Mouse (Mus musculus) embryonic facial prominence, embryonic 12.5 days (tissue): ENCODE measurements around the gene Foxf1. TPM values are rescaled to one million over a fixed set of nuclear protein-coding genes. Genes with fewer than 3 reads are reported as not detected.

Experiments used
- ATAC-seq: fragments of 200-750 bp; cut with Nextera tagmentation; 2 replicates; pipeline ENCODE4 v1.8.0; 2017; ENCODE audit not compliant: insufficient number of reproducible peaks, insufficient read depth, low FRiP score, low TSS enrichment
- H3K27ac ChIP-seq: fragments of 300-500 bp; sonication (generic); 2 replicates; pipeline ENCODE4 v1.5.1; 2016; ENCODE audit warnings: mild to moderate bottlenecking
- H3K27me3 ChIP-seq: fragments of 300-500 bp; sonication (generic); 2 replicates; pipeline ENCODE4 v1.6.1; 2016; ENCODE audit warnings: mild to moderate bottlenecking, moderate library complexity
- H3K36me3 ChIP-seq: fragments of 300-500 bp; sonication (generic); 2 replicates; pipeline ENCODE4 v1.6.1; 2016; ENCODE audit warnings: mild to moderate bottlenecking
- H3K4me1 ChIP-seq: fragments of 300-500 bp; sonication (generic); 2 replicates; pipeline ENCODE4 v1.6.1; 2016
- H3K4me2 ChIP-seq: fragments of 300-500 bp; sonication (generic); replicated peaks from 2 replicates; pipeline ENCODE4 v1.6.1; 2016; ENCODE audit warnings: mild to moderate bottlenecking, moderate library complexity
- H3K4me3 ChIP-seq: fragments of 300-500 bp; sonication (generic); 2 replicates; pipeline ENCODE4 v1.5.1; 2016; ENCODE audit warnings: mild to moderate bottlenecking
- H3K9ac ChIP-seq: fragments of 300-500 bp; sonication (generic); 2 replicates; pipeline ENCODE4 v1.6.1; 2016; ENCODE audit warnings: mild to moderate bottlenecking, moderate library complexity
- H3K9me3 ChIP-seq: fragments of 300-500 bp; sonication (generic); 2 replicates; pipeline ENCODE4 v1.6.1; 2016; ENCODE audit warnings: mild to moderate bottlenecking, moderate library complexity
- WGBS: fragments of 180-500 bp; shearing (Covaris S2); methylation state at CpG from one replicate; pipeline ENCODE4 v1.1.7; 2016; 5-methylcytosine and 5-hydroxymethylcytosine counted together
- polyA plus RNA-seq: library from polyadenylated mRNA; unstranded; fragments of >200 nt; fragmentation: Nextera tagmentation; extraction: Ambion mirVana; gene quantifications from 2 replicates; pipeline ENCODE4 v1.2.1, GENCODE M21; 2016

Foxf1 gene
- polyA plus RNA-seq, 1 experiment from 2014 or later = 35.0 TPM

DNA sequence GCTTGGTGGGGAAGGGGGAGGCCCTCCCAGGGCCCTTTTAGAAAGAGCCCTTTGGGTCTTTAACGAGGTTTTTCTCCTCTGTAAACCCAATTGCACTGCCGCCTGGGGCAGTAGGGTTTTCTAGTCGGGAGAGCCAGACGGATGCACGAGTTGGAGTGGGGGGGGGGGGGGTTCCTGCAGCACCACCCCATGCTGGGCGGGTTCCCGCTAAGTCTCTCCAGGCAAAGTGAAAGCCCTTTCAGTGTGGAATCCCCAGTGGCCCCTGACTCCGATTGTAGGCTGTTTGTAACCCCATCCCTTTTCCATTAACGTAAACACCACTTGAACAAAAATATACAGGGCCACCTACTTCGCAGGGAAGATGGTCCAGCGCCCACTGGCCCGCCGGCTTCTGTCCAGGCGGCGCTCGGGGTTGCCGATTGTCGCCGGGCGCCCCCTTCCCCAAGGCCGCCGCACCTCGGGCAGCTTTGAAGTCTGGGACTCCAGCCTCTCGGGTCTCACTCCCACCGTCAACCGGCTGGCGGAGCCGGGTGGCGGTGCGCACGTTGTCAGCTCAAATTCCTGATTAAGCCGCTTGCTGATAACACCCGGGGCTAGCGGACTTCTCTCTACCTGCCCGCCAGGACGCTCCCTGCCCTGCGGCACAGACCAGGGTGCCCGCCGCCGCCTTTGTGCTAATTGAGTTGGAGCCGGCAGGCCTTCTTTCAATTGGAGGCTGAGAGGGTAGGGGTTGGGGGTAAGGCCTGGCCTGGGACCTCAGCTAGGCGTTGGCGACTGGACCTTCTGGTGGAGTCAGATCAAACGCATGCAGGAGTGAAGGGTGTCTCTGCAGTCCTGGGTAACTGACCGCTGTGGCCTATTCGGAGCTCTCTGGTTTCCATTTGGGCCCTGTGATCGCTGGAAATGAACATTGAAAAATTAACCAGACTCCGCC is 10.7 kb upstream of the Foxf1 start:
- peak overlapping the region; percentile 28; the same call in 1 of the 2 replicates for H3K9ac ChIP-seq
- ATAC-seq = no peak
- H3K4me3 ChIP-seq = peak overlapping the region; percentile 13; the same call in 1 of the 2 replicates
- H3K9me3 ChIP-seq = no peaks in the 10 kb centered on the region
- H3K4me1 ChIP-seq = peaks cover 30% of the 10 kb centered on the region
- peaks cover 94% of the 10 kb centered on the region for H3K27me3 ChIP-seq
- H3K36me3 ChIP-seq = no peaks in the 10 kb centered on the region
- peak overlapping the region; percentile 37 for H3K4me2 ChIP-seq
- 1% methylated on average over 48 of the region's 48 CpGs for WGBS
- peak overlapping the region; percentile 66 for H3K27ac ChIP-seq

DNA sequence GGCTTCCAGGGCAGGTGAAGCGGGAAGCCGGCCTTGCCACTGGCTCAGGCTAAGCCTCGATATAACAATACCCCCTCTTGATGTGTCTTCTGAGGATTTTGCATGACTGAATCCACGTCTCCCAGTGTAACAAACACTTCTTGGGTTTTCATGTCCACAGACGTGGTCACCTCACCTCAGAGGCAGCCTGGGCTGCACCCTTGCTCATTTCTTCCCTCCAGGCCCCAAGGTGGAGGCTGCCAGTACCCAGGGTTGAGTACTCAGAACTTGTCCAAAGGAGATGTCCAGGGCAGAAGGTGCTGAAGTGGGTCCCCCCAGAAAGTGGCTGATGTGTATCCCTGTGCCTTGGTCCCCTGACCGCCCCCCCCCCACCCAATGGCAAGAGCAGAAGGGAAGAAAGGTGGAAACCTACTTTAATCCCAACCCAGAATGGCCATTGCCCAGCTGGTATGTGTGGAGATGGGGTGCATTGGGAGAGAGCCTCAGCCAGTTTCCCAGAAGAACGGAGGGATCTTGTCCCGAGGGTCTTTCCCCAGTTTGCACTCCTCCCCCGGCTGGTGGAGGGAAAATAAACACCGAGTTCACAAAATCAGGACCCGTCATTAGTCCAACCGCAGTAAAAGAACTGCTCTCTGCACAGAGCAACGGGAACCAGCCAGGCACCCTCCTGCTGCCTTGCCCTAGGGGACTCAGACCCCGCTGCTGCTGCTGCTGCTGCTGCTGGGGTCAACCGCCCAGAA is 9.9 kb upstream of the Foxf1 start:
- Histone ChIP-seq H3K36me3 (no peaks in the 10 kb centered on the region), H3K4me1 (peaks cover 30% of the 10 kb centered on the region), H3K27me3 (peaks cover 94% of the 10 kb centered on the region), H3K4me2 (peak overlapping the region; percentile 37), H3K4me3 (0 out of 2 replicates have a peak overlapping the region, but pooled peaks have one; percentile 4), H3K9ac (no peak overlapping the region; the same call in 1 of the 2 replicates), H3K27ac (peak overlapping the region; percentile 9; the same call in 1 of the 2 replicates), H3K9me3 (no peaks in the 10 kb centered on the region)
- no peak for ATAC-seq
- 3% methylated on average over 15 of the region's 15 CpGs for WGBS

DNA sequence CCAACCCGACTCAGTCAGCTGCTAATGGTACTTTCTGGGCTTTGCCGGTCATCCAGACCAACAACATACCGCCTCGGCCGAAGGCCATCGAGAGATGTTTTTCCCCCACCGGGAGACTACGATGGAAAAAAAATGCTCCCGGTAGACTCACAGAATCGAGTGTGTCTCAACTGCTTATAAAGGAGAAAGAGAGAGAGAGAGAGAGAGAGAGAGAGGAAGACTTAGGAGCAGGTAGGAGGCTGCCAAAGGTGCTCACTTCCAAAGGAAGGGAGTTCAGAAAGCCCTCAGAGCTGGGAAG is 9.4 kb upstream of the Foxf1 start:
- peaks cover 94% of the 10 kb centered on the region for H3K27me3 ChIP-seq
- H3K4me2 ChIP-seq = peak overlapping the region; percentile 26
- no peaks in the 10 kb centered on the region for H3K9me3 ChIP-seq
- 0 out of 2 replicates have a peak overlapping the region, but pooled peaks have one; percentile 4 for H3K4me3 ChIP-seq
- peaks cover 30% of the 10 kb centered on the region for H3K4me1 ChIP-seq
- ATAC-seq = no peak
- H3K9ac ChIP-seq = no peak overlapping the region
- peak overlapping the region; percentile 9; the same call in 1 of the 2 replicates for H3K27ac ChIP-seq
- H3K36me3 ChIP-seq = no peaks in the 10 kb centered on the region
- WGBS = under 1% methylated on average over 10 of the region's 10 CpGs

DNA sequence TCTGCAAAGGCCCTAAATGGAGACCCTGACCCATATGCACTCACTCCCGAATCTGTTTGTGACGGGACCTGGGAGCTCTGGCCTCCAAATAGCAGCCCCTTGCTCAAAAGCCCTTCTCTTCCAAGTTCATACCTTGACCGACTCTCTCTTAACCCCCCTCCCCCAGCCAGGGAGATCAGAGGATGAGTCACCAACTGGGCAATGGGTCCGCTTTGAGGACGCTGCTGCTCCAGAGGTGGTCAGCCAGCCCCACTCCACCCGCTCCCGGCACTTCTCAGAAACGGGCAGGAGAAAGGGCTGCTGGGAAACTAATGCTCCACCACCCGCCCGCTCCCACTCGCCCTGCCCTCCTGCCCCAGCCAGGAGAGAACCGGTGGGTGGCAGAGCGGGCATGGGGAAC is 8.2 kb upstream of the Foxf1 start:
- no peaks in the 10 kb centered on the region for H3K36me3 ChIP-seq
- H3K4me3 ChIP-seq = no peak overlapping the region
- H3K9me3 ChIP-seq = no peaks in the 10 kb centered on the region
- H3K9ac ChIP-seq = no peak overlapping the region
- ATAC-seq = no peak
- H3K4me2 ChIP-seq = no peak overlapping the region
- H3K27ac ChIP-seq = no peak overlapping the region
- H3K27me3 ChIP-seq = peaks cover 94% of the 10 kb centered on the region
- H3K4me1 ChIP-seq = peaks cover 31% of the 10 kb centered on the region
- WGBS = 8% methylated on average over 13 of the region's 13 CpGs

DNA sequence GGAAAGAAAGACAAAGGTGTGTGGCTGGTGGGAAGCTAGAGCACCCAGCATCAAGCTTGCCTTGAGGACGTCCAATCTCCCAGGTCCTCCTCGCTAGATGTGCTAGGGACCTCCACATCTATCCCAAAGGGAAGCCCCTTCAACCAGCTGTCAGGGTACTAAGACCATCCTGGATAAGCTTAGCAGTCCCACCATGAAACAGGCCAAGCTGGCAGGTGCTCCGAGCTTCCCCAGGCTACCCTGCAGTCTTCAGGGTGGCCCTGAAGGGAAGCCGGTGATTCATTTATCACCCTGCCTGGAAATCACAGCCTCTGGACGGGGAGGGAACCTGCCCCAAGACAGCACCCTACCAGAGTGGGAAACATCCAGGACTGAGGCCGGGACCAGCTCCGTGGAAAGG is 7.6 kb upstream of the Foxf1 start:
- Histone ChIP-seq H3K27me3 (peaks cover 94% of the 10 kb centered on the region), H3K9ac (no peak overlapping the region), H3K27ac (no peak overlapping the region), H3K4me1 (peaks cover 29% of the 10 kb centered on the region), H3K9me3 (no peaks in the 10 kb centered on the region), H3K36me3 (no peaks in the 10 kb centered on the region), H3K4me2 (no peak overlapping the region), H3K4me3 (no peak overlapping the region)
- 11% methylated on average over 7 of the region's 7 CpGs for WGBS
- no peak for ATAC-seq

DNA sequence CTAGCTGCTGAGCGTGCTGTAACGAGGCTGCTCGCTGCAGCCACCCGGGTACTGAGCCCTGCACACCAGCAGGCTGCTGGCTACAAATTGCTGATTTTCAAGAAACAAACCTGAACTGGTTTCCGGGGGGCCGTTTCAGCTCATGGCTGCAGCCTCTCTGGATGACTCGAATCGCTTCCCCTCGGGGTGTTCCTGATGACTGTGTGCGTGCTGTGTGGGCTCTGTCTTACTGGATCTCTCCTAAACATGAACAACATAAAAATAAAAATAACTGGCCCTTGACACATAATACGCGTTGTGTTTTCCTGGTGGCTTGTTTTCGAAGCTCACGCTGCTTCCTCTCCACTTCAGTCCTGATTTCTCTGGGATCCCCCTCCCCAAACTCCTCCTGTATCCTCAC is 5.5 kb upstream of the Foxf1 start:
- WGBS = 3% methylated on average over 14 of the region's 14 CpGs

DNA sequence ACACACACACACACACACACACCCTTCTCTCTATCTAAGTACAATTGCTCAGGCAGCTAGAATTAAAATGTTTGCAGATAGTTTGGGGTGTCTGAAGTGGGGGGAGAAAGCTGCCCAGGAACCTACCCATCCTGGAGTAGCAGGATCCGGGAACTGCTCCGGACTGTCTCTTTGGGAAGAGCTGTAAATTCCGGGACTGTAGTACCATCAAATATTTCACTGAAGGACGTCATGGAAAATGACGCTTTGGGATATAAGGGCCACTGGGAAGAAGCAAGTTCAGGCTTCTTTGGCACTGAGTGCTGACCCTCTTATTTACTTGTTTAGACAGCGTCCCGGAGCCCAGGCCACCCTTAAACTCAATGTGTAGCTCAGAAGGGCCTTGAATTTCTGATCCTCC is 5.0 kb upstream of the Foxf1 start:
- Histone ChIP-seq H3K4me1 (peaks cover 30% of the 10 kb centered on the region), H3K27ac (no peak overlapping the region), H3K9ac (no peak overlapping the region), H3K27me3 (peaks cover 93% of the 10 kb centered on the region), H3K4me3 (no peak overlapping the region), H3K36me3 (no peaks in the 10 kb centered on the region), H3K4me2 (no peak overlapping the region), H3K9me3 (no peaks in the 10 kb centered on the region)
- WGBS = 5% methylated on average over 7 of the region's 7 CpGs
- no peak for ATAC-seq

More for the DNA sequence above, 5.5 kb upstream of the Foxf1 start:
- H3K4me2 ChIP-seq = 0 out of 2 replicates have a peak overlapping the region, but pooled peaks have one; percentile 4
- peaks cover 93% of the 10 kb centered on the region for H3K27me3 ChIP-seq
- ATAC-seq = no peak
- H3K4me3 ChIP-seq = no peak overlapping the region
- no peaks in the 10 kb centered on the region for H3K9me3 ChIP-seq
- H3K4me1 ChIP-seq = peaks cover 32% of the 10 kb centered on the region
- H3K9ac ChIP-seq = no peak overlapping the region
- no peak overlapping the region for H3K27ac ChIP-seq
- no peaks in the 10 kb centered on the region for H3K36me3 ChIP-seq

DNA sequence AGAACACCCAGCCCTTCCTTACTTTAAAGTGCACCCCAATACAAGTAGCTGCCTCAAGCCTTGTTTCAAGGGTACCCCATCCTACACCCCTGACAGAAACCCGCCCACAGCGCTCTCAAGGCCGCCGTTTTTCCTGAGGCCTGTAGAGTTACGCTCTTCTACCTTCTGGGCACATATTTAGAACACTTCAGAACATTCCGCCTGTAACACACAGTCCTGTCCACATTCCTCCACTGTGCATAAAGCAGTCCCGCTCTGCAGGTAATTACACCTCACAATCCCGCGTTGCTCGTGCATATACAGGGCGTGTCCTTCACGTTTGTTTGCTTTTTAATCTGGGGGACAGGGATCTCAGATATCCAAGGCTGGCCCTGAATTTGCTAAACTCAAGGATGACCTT is 4.2 kb upstream of the Foxf1 start:
- ATAC-seq = no peak
- H3K4me1 ChIP-seq = peaks cover 32% of the 10 kb centered on the region
- no peak overlapping the region for H3K27ac ChIP-seq
- H3K27me3 ChIP-seq = peaks cover 93% of the 10 kb centered on the region
- 0 out of 2 replicates have a peak overlapping the region, but pooled peaks have one; percentile 53 for H3K4me3 ChIP-seq
- no peaks in the 10 kb centered on the region for H3K9me3 ChIP-seq
- H3K36me3 ChIP-seq = no peaks in the 10 kb centered on the region
- 6% methylated on average over 12 of the region's 12 CpGs for WGBS
- H3K4me2 ChIP-seq = peak overlapping the region; percentile 95
- no peak overlapping the region for H3K9ac ChIP-seq

DNA sequence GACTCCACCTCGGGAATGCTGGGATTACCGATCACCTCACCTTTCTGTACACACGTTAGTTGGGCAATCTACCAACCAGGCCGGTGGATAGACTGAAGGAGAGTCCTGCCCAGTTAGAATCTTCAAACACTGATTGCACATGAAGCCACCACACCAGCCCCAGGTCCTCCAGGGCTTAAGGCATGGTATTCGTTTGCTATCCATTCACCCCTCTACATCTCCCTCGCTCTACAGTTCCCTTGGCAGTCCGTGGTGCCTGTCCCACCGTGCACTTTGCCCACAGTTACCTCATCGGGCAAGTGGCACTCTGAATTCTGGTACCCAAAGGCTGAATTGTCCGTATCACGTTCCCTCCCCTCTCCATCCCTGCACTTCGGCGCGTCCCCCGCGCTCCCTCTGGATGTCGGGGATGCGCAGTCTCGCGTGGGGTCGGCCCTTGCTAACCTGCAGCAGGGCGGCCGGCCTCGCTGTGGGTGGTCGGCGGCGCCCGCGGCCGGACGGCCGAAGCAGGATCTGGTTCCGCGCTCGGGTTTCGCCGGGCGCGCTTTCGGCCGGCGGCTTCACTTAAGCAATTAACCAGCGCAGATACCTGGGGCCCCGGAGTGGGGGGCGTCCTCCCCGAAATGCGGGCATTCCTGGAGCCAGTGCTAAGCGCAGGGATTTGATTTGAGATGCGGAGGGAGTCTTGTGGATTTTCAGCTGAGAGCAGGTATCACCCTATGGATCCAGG is 3.7 kb upstream of the Foxf1 start:
- peak overlapping the region; percentile 53 for H3K4me3 ChIP-seq
- H3K9ac ChIP-seq = peak overlapping the region; percentile 43

DNA sequence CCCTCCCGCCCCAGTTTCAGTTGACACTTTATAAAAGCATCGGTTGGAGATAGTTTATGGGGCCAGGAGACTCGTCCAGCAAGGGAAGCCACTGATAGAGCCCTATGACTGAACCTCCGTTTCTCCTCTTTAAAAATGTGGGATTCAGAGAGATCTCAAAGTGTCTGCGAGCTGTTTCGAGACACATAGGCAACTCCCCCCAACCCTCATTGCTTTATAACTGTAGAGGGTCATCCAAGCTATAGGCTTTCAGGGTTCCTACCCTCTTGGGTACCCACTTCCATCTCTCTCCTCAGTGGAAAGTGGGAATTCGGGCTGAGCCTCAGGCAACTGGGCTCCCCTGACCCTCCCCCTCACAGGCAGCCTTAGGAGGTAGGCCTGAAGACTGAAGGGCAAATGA is 2.8 kb upstream of the Foxf1 start:
- Histone ChIP-seq H3K36me3 (no peaks in the 10 kb centered on the region), H3K27me3 (peaks cover 98% of the 10 kb centered on the region), H3K9me3 (no peaks in the 10 kb centered on the region), H3K4me1 (peaks cover 34% of the 10 kb centered on the region), H3K4me3 (peak overlapping the region; percentile 53), H3K27ac (no peak overlapping the region), H3K9ac (peak overlapping the region; percentile 37), H3K4me2 (peak overlapping the region; percentile 95)
- 4% methylated on average over 7 of the region's 7 CpGs for WGBS
- ATAC-seq = no peak

More for the DNA sequence above, 3.7 kb upstream of the Foxf1 start:
- H3K4me1 ChIP-seq = peaks cover 34% of the 10 kb centered on the region
- peak overlapping the region; percentile 30; the same call in 1 of the 2 replicates for H3K27ac ChIP-seq
- H3K27me3 ChIP-seq = peaks cover 98% of the 10 kb centered on the region
- H3K36me3 ChIP-seq = no peaks in the 10 kb centered on the region
- H3K9me3 ChIP-seq = no peaks in the 10 kb centered on the region
- WGBS = under 1% methylated on average over 49 of the region's 49 CpGs
- no peak for ATAC-seq
- peak overlapping the region; percentile 95 for H3K4me2 ChIP-seq
